Mouse (Mus musculus) embryonic stem cell, embryonic (primary cell): ENCODE data around the gene Azi2.

ENCODE experiments used
- CTCF ChIA-PET, 4 experiments: fragments of 300-600 bp in 2 of 4; fragments of 350-600 bp in 2 of 4; sonication (Branson Sonifier 250); formaldehyde crosslinking; loops; one replicate each; lab custom pipeline; 2022; ENCODE audit warnings: inconsistent platforms in 2 of 4; lab: Charles Lee
- POLR2A ChIA-PET, 4 experiments: fragments of 300-600 bp in 2 of 4; fragments of 350-600 bp in 2 of 4; sonication (Branson Sonifier 250); formaldehyde crosslinking; loops; one replicate each; lab custom pipeline; 2022; ENCODE audit warnings: antibody characterized with exemption in 4 of 4, inconsistent platforms in 1 of 4; lab: Charles Lee

The Azi2 gene

DNA sequence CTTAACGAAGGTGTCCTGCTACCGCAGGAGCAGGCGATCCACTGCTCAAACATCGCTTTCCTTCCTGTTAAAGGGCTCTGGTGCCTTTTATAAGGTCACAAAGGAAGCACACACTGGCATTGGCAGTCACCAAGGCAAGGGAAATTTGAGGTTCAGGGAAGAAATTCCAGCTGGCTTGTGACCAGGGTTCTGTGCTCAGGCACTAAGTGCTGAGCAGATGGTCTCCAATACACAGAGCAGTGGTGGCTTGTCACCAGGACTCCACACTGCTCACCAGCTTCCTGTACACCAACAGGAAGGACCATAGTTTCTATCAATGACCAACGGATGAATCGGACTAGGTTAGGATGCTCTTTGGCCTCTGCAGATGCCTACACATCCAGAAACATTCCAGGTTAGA lies 30.1 kb downstream of the Azi2 start:
- CTCF ChIA-PET: no interaction called here
- POLR2A ChIA-PET: no interaction called here

DNA sequence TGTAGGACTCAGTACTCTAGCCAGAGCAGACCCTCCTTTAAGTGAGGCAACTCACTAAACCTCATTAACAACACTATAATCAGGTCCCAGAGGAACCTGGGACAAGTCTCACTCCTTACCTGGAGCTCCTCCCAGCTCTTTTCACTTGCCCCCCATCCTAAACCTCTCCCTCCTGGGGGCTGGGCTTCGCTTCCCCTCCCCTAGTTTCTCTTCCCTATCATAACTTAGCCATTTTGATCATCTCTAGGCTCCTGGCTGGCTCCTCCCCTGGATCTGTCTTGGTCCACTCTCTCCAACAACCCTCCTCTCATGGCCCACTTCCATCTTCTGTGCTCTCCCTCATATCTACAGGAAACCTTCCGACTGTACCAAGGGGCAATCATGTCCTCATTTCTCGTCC lies 31.0 kb downstream of the Azi2 start:
- ChIA-PET CTCF (no interaction called here), POLR2A (interaction anchor here in 2 of 4 experiments (0.6 to 1.6 kb wide), 2 partner anchors 28 to 339 kb away, joined by 3 read pairs; no protein-coding TSS in a partner anchor)

DNA sequence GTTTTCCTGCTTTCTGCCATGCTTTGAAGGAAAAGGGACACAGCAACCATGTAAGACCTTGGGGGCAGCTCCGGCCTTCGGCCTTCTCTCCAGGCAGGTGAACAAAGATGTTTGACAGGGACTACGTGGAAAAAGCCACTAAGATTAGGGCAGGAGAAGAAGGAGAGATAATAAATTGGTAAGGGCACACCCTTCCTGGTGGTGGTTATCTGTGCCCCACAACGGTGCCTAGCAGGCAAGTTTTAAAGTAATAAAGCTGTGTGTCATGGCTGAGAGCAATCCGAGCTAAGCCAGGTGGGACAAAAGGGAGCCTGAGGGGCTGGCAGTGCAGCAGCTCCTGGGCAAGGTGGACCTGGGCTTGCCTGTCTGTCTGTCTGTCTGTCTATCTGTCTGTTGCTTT lies 31.8 kb downstream of the Azi2 start:
- ChIA-PET POLR2A (interaction anchor here in 2 of 4 experiments (0.6 to 1.6 kb wide), 2 partner anchors 27 to 184 kb away, joined by 3 read pairs; no protein-coding TSS in a partner anchor), CTCF (no interaction called here)

DNA sequence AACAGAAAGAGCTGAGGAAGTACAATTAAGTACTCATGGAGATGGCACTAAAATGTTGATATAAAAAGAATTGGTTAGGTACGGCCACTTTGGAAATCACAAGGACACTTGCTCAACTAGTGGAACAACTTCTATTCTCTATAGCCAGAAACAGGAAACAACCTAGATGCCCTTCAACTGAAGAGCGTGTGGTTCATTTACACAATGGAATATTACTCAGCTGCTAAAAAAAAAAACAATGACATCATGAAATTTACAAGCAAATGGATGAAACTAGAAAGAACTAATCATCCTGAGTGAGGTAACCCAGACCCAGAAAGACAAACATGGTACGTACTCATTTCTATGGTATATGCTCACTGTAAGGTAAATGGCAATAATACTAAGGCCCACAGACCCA lies 33.1 kb downstream of the Azi2 start:
- POLR2A ChIA-PET: interaction anchor here in 2 of 4 experiments (0.7 to 1.4 kb wide), 3 partner anchors 8 to 26 kb away, joined by 3 read pairs; no protein-coding TSS in a partner anchor
- CTCF ChIA-PET: interaction anchor here in 1 of 4 experiments (1.5 kb wide), 1 partner anchor 416 kb away, joined by 4 read pairs; no protein-coding TSS in a partner anchor

DNA sequence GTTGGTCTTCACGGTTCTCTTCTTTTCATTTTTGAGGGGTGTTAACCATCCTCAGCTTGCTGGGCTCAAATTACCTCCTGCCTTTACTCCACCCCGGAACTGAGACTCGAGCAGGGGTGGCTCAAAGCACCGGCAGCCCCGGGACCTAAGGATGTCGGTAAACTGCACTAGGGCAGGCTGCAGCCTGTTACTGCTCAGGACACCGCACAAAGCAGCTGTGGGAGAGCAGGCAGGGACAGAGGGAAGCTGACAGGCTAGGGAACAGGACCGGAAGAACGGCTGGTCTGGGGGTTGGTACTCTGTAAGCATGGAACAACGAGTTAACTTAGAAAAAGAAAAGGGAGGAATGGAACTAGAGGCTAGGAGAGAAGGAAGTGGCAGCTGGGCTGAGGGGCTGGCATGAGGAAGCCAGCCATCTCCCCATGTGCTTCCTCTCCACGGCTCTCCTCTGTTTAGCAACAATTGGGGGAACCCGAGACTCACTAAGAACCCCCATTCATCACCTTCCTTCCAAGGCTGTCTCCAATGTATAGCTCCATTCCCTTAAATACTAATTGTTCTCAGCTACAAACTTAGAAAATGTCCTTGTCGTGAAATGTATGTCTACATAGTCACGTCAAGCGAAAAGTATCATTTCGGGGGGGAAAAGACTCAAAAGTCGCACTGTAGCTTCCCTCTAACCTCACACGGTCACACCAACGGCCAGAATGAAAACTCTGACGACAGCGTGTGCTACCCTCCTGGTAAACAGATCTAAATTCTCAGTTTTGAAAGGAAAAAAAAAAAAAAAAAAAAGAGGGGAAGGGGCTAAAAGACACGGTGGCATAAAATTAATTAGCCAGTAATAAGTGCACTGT lies 42.5 kb downstream of the Azi2 start:
- ChIA-PET CTCF (no interaction called here), POLR2A (interaction anchor here in 1 of 4 experiments (0.9 kb wide), 1 partner anchor 9 kb away, joined by 3 read pairs; no protein-coding TSS in a partner anchor)

DNA sequence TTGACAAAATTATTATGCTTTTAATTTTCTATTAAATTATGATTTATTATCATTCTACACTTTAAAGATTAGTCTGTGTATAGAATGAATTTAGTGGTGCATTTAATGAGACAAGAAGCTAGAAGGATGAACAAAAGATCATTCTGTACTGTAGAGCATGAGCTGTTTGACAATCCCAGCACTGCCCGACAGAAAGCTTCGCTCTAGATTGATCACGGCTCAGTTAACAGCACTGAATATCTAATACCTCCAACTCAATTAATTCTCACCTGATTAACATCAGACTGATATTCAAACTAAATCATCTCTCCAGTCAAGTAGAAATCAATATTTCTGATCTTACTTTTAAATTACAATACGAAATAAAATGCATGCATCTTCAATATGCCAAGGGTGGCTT lies 43.5 kb downstream of the Azi2 start:
- ChIA-PET POLR2A (no interaction called here), CTCF (no interaction called here)

DNA sequence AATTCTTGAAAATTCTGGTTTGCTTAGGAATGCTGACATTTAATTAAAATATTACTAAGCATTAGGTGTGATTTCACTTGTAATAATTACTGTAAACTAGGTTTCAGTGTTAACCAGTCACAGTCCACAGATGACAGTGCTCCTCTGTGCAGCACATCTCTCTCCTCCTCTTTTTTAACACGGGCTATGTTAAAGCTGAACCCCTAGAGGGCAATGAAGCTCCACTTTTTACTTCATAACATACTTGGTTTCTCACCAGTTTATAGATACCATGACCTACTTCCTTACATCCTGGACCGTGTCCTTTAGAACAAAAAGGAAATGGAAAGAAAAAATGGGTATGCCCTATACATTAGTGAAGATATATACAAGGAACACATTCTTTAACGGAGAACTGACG lies 59.1 kb downstream of the Azi2 start:
- CTCF ChIA-PET: interaction anchor here (0.6 to 1.8 kb wide), 7 partner anchors 69 to 435 kb away, joined by 3 to 9 read pairs (median 5); no protein-coding TSS in a partner anchor

DNA sequence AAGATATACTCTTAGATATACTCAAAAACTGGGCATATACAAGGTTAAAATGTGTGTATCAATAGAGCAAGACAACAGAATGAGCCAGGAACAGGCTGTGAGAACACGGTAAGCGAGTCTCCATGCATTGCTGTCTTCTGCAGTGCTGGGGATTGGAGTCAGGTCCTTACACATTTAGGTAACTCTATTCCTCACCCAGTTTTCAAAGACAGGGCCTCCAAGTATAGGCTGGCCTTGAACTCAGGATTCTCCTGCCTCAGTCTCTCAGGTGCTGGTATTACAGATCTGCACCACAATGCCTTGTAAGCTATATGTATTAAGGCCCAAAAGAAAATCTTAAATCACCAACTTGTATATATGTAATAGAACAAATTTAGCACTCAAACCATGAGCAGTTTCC lies 60.2 kb downstream of the Azi2 start:
- POLR2A ChIA-PET: interaction anchor here in 1 of 4 experiments (1.5 kb wide), 1 partner anchor 388 kb away, joined by 10 read pairs; no protein-coding TSS in a partner anchor
- CTCF ChIA-PET: interaction anchor here in 2 of 4 experiments (1.5 to 1.8 kb wide), 2 partner anchors 68 kb away, joined by 7 to 9 read pairs; no protein-coding TSS in a partner anchor

More for the DNA sequence above, 59.1 kb downstream of the Azi2 start:
- POLR2A ChIA-PET: interaction anchor here in 2 of 4 experiments (0.9 to 1.5 kb wide), 4 partner anchors 9 to 389 kb away, joined by 3 to 10 read pairs (median 4); no protein-coding TSS in a partner anchor

DNA sequence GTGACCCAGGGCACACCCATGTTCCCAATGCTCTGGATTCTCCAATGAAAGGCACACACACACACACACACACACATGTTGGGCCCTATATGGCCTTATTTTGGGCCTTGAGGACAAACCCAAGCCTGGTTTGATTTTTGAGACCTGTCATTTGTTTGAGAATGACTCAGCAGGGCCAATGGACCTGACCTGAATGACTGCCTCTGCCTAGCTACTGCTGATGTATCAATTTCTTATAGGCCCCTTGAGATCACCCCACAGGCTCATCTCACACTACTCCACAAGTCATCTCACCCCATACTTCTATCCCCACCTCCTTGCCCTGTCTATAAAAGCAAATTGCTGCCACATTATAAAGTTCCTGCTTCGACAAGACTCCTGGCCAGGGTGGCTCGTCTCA lies 61.5 kb downstream of the Azi2 start:
- ChIA-PET POLR2A (interaction anchor here in 1 of 4 experiments (0.7 to 1.2 kb wide), 3 partner anchors 33 to 396 kb away, joined by 3 to 4 read pairs (median 4); no protein-coding TSS in a partner anchor), CTCF (interaction anchor here in 2 of 4 experiments (0.6 to 1.4 kb wide), 2 partner anchors 67 to 121 kb away, joined by 3 to 7 read pairs; no protein-coding TSS in a partner anchor)

DNA sequence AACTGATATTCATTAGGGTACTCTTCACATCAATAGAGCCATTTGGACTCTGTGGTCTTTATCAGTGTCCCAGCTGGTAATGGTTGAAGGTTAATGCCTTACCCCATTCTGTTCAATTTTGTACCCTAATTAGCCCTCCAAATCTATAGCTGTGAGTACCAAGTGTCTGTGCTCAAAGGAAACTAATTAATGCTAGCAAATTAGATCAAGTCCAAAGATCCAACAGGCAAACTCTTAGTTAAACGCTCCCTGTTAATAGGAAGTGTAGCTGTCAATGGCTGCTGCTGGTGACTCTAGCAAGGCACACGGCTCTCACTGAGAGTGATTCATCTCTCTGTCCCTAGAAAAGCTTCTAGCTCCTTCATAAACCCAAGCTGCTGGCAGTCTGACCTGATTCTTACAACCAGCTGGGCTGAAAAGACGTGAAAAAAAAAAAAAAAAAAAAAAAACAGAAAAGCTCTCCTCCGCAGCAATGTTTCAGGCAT lies 68.3 kb downstream of the Azi2 start:
- POLR2A ChIA-PET: interaction anchor here in 1 of 4 experiments (0.6 to 0.8 kb wide), 2 partner anchors 10 to 17 kb away, joined by 4 to 5 read pairs; no protein-coding TSS in a partner anchor
- CTCF ChIA-PET: no interaction called here

DNA sequence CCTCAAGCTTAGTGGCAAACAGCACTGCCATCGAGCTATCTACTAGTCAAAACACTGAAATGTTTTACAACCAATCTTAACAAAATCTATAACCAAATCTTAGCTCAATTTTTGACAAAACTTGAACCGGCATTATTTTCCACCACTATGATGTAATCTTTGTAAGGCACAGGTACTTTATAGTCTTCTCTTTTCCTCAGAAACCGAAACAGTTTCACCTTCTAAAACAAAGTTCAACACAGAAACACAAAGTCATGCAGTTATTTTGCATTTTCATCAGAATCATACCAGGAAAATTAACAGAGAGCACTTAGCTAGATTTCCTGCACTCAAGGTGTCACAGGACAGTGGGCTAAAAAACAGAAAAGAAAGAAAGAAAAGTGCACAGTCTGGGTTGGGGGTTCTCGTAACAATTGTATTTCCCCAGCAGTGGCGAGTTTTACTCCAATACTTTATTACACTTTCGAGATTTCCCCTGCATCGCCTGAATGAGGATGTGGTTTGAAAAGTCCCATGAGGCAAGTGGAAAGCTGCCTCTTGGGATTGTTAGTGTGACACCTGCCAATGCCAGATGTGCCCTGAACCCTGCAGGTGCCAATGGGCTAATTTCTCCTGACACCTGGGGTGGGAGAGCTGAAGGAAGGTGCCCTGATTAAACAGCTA lies 69.5 kb downstream of the Azi2 start:
- POLR2A ChIA-PET: interaction anchor here in 1 of 4 experiments (0.7 kb wide), 1 partner anchor 58 kb away, joined by 3 read pairs; no protein-coding TSS in a partner anchor
- CTCF ChIA-PET: no interaction called here

DNA sequence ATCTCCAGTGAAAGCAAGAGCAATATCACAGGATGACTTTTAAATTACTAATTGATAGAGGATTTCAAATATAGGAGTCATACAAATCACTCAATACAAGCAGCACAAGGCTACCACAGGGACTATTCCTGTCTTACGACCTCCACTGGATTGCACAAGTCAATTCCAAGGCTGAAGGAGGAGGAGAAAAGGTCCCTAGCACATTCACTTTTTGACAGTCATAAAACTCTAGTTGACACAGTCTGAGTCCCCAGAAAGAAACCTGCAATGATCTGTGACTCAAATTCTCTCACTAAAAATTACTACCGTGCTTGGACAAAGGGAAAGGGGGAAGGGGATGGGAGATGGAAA lies 70.0 kb downstream of the Azi2 start:
- ChIA-PET CTCF (no interaction called here), POLR2A (no interaction called here)
